Mouse (Mus musculus) ES-E14 (cell line): Measurements from ENCODE around the gene Ttll8.

ENCODE experiments used
- CHD2 ChIP-seq: IDR thresholded peaks from 2 replicates; pipeline ENCODE4 v1.6.1; 2014; ENCODE audit warnings: mild to moderate bottlenecking, low read depth, low read length, inconsistent platforms
- HCFC1 ChIP-seq: IDR thresholded peaks from 2 replicates; pipeline ENCODE4 v1.6.1; 2012; ENCODE audit warnings: low read length, inconsistent platforms, borderline replicate concordance; ENCODE audit not compliant: insufficient read depth
- ZC3H11A ChIP-seq: IDR thresholded peaks from 2 replicates; pipeline ENCODE4 v1.6.1; 2012; ENCODE audit warnings: low read depth, mild to moderate bottlenecking, inconsistent platforms, low read length, borderline replicate concordance

- TF ChIP-seq ZC3H11A (no peak), CHD2 (no peak), HCFC1 (no peak)
Measured at GRCm38 (mm10) chr15:88864270-88865030, 89.8 kb downstream of the Ttll8 start.
